Mouse (Mus musculus) gastrocnemius, adult 2 months (tissue): Measurements from ENCODE around the gene Itgad. TPM values are rescaled to one million over a fixed set of nuclear protein-coding genes. Genes with fewer than 3 reads are reported as not detected.
"Not testable (repeated sequence)": the region's sequence is repeated elsewhere in the genome, so short reads cannot be mapped to it uniquely, and the experiment has no call there.

Source experiments
- DNase-seq: peaks from one replicate; pipeline ENCODE4 v3.0.0; 2022
- H3K27ac ChIP-seq: fragments of 200-600 bp; 2 replicates; pipeline ENCODE4 v1.8.1; 2022; ENCODE audit warnings: mild to moderate bottlenecking
- H3K4me3 ChIP-seq: fragments of 200-600 bp; 2 replicates; pipeline ENCODE4 v1.8.1; 2022; ENCODE audit warnings: mild to moderate bottlenecking, moderate library complexity
- CTCF ChIP-seq: fragments of 200-600 bp; IDR thresholded peaks from 2 replicates; pipeline ENCODE4 v1.8.1; 2022; ENCODE audit warnings: antibody characterized with exemption, mild to moderate bottlenecking, moderate library complexity
- intact Hi-C: fragments of 180-260 bp; cut with DNase I; formaldehyde crosslinking; loops from one replicate; pipeline ENCODE4 v1.15.1; 2025
- total RNA-seq, 2 experiments: library from RNA; stranded (reverse); gene quantifications; 2 replicates each; pipeline ENCODE4 v1.2.3; 2021

The Itgad gene
- total RNA-seq, 2 experiments from 2014 or later = not detected

DNA sequence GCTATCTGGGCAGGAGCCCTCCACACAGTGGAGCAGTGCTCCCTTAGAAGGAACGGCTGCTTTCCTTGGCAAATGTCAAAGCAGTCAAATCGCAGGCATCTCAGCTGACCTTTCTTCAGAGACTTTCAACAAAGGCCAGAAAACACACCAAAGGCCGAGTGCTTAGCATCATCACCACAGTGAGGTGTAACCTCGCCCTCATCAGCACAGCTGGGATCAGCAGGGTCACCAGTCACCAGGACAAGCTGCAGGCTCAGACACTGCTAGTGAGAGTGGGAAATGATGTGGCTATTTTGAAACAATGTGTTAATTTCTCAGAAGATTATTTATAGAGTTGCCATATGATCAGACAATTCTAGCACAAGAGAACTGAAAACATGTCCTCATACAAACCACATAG is 17.2 kb upstream of the Itgad start:
- DNase-seq = no peak
- no peak for TF ChIP-seq CTCF
- no peak overlapping the region for H3K27ac ChIP-seq
- intact Hi-C loops = no loop called here
- no peak overlapping the region for H3K4me3 ChIP-seq

DNA sequence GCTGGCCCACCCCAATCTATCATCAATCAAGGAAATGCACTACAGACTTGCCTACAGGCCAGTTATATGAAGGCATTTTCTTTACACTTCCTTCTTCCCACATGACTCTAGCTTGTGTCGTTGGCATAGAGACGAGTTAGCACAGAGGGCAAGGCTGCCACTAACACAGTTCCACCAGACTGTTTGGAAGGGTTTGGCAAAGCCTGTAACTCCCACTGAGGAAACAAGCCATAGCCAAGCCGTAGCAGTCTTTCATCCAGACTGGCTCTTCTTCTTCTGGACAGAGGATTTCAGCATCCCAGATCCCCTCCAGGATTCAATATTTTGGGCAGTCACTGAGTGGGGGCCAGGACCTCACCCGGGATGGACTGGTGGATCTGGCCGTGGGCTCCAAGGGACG is 14.6 kb upstream of the Itgad start:
- no peak for TF ChIP-seq CTCF
- intact Hi-C loops = no loop called here
- H3K27ac ChIP-seq = no peak overlapping the region
- no peak for DNase-seq
- no peak overlapping the region for H3K4me3 ChIP-seq

DNA sequence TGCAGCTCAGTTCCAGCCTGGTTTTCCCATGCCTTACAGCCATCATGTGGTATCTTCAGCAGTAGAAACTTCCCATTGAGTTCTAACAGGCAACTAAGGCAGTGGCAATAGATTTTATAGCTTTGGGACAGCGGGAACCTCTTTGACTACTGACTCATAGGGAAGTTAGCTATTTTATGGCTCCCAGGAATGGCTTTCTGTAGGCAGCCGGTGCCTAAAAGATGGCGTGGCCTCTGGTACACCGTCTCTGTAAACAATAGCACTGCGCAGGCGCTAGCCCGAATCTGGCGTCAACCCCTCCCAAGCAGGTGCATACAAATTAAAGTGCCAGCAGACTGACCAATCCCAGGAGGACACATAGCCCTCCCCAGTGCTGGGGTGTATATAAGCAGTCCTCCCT is 3.2 kb upstream of the Itgad start:
- TF ChIP-seq CTCF = no peak
- no peak overlapping the region for H3K4me3 ChIP-seq
- no peak overlapping the region for H3K27ac ChIP-seq
- intact Hi-C loops = no loop called here
- no peak for DNase-seq

DNA sequence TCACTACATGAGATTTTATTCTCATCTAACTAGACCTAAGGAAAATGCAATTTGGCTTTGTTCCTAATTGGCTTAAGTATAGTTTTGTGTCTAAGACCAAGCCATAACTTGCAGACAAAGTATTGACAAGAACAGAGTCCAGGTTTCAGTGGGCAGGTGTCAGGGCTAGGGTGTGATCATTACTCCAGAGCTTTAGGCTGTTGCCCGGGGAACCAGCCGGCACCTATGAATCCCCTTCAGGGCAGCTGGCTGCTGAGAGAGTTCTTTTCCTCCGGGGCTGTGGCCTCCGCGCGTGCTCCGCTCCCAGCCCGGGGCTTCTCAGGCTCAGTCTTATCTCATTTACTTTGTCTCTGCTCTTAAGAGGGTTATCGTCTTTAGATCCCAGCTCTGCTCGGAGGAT is 748 bp downstream of the Itgad start:
- Histone ChIP-seq H3K4me3 (no peak overlapping the region), H3K27ac (no peak overlapping the region)
- no peak for DNase-seq
- TF ChIP-seq CTCF = no peak
- intact Hi-C loops = no loop called here

DNA sequence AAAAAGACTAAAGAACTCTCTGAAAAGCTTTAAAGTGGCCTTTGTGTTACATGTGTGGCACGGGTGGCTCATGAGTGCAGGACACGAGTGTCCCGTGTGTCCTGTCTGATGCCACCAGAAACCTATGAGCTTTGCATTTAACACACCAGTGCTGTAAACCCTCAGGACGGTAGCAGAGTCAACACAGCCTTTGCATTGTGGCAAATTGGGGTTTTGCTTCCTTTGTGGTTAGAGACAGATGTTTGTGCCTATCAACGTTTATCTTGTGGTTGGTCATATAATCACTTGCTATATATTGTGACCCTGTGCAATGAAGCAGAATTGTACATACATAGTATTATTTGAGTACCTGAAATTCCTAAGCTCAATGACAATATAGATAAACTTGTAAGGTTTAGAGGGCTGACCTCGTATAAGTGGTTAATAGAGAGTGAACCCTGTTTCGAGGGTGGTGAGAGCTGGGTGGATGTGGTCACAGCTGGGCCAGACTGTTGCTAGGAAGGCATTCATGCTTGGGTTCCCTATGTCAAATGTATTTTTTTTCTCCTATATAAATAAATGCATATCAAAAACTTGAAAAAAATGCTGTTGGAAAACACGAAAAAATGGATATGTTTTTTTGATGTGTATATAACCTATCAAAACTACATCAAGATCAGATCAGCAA is 4.6 kb downstream of the Itgad start:
- H3K27ac ChIP-seq, DNase-seq, intact Hi-C loops: not testable (repeated sequence)

DNA sequence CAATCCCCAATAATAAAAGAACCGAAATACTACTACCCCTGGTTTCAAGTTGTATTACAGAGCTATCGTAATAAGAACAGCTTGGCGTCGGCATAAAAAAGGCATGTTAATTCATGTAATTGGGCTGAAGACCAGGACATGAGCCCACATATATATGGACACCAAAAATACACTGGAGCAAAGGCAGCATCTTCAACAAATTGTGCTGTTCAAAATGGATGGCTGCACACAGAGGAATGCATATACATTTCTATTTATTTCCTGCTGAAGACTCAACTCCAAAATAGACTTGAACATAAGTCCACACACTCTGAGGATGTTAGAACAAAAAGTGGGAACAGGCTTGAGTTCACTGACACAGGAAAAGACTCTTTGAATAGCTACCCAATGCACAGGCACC is 9.8 kb downstream of the Itgad start:
- TF ChIP-seq CTCF = no peak
- Histone ChIP-seq H3K4me3 (no peak overlapping the region), H3K27ac (no peak overlapping the region)
- no peak for DNase-seq
- intact Hi-C loops = no loop called here

More for the DNA sequence above, 4.6 kb downstream of the Itgad start:
- not testable (repeated sequence) for H3K4me3 ChIP-seq

DNA sequence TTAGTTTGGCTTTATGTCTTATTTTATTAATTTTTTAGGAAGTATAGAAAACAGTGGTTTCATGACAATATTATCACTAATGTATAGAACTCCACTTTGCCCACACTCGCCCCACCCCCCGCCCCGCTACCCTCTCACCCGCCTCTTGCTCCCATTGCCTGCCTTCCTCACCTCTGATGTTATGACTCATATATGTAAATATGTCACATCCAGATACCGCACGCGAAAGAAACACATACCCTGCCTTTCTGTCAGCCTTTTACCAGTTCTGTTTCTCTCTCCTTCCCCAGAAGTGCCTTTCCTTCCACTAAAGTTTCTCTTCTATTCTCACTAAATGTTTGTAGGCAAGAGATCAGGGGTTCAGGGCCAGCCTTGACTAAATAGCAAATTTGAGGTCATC is 12.2 kb downstream of the Itgad start:
- TF ChIP-seq CTCF = no peak
- H3K4me3 ChIP-seq = no peak overlapping the region
- intact Hi-C loops = no loop called here

DNA sequence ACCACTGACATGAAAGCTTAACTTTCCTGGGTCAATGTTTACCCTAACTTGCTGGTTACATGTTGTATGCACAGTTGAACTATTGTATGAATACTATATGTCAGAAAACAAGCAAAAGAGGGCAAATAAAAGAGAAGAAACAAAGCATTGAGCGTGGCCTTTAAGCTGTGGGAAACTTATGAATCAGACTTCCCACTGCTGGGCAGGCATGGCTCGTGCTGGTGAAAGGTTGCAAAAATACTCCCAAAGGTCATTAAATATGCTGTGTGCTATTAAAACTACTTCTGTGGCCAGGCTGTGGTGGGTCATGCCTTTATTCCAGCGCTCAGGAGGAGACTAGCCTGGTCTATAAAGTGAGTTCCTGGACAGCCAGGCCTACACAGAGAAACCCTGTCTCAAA is 15.8 kb downstream of the Itgad start:
- Histone ChIP-seq H3K27ac (no peak overlapping the region), H3K4me3 (no peak overlapping the region)
- no peak for DNase-seq
- no peak for TF ChIP-seq CTCF
- intact Hi-C loops = no loop called here

More for the DNA sequence above, 12.2 kb downstream of the Itgad start:
- no peak for DNase-seq
- no peak overlapping the region for H3K27ac ChIP-seq

DNA sequence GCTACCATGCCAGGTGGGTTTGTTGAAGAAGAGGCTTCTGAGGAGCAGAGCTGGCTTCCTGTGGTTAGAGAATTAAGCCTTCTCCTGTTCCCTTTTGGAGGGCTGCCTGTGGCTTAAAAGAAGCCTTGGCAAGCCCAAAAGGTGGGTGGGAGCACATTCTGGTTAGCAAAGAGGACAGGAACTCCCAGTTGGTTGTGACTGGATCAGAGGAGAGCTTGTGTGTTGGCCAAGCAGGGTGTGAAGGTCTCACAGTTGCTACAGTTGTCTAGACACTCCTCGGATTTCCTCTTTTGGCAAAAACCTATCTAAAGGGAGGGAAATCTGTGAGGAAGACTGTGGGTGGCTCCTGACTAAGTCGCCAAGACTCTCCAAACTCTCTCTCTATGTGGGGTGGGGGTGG is 24.2 kb downstream of the Itgad start:
- no peak for TF ChIP-seq CTCF
- Histone ChIP-seq H3K4me3 (no peak overlapping the region), H3K27ac (no peak overlapping the region)
- no peak for DNase-seq
- intact Hi-C loops = no loop called here

DNA sequence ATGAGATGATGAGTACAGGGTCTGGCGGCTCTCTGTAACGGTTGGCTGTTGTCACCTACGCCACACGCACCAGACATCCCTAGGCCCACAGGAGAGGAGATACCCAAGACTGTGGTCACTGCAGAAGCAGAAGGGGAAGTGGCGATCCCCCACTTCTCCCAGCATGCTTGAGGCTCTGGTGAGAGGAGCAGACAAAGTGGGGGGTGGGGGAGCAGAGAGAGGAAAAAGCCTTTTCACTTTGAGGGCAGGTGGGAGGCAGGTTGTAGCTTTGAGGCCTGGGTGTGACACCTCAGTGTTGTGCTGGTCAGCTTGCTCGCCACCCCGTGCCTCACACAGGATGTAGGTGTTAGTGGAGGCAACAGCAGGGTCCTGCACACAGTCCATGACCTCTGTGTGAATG is 25.9 kb downstream of the Itgad start:
- TF ChIP-seq CTCF = no peak
- intact Hi-C loops = no loop called here
- Histone ChIP-seq H3K27ac (no peak overlapping the region), H3K4me3 (no peak overlapping the region)
- no peak for DNase-seq

DNA sequence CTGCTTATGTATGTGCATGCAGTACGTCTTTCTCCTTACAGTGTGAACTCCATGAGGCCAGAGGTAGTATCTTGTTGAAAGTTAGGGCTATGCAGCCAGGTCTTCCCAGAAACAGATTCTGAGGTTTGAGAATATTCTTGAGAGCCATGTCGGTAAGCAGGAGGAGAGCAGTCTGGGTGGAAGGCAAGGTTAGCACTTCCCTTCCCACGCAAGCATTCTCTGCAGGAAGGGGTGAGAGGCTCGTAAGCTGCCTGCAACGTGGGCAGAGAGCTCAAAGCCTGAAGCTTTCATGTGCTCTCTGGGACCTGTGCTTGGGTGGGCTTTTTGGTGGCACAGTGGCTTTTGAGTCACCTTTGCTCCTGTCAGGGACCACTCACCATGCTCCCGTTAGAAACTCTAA is 26.4 kb downstream of the Itgad start:
- DNase-seq = no peak
- Histone ChIP-seq H3K4me3 (no peak overlapping the region), H3K27ac (no peak overlapping the region)
- no peak for TF ChIP-seq CTCF
- intact Hi-C loops = no loop called here

DNA sequence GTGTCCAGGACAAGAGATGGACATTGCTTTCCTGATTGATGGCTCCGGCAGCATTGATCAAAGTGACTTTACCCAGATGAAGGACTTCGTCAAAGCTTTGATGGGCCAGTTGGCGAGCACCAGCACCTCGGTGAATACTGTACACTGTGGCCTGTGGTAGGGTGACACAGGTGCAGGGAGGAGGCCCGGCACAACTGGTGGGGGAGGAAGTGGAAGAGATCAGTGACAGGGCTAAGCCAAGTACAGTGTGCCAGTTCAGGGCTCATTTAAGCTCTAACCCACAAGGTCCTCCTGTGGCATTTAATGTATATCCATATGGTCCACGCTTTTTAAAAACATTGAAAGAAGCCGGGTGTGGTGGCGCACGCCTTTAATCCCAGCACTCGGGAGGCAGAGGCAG is 27.5 kb downstream of the Itgad start:
- intact Hi-C loops = no loop called here
- Histone ChIP-seq H3K27ac (no peak overlapping the region), H3K4me3 (no peak overlapping the region)
- no peak for DNase-seq
- no peak for TF ChIP-seq CTCF

DNA sequence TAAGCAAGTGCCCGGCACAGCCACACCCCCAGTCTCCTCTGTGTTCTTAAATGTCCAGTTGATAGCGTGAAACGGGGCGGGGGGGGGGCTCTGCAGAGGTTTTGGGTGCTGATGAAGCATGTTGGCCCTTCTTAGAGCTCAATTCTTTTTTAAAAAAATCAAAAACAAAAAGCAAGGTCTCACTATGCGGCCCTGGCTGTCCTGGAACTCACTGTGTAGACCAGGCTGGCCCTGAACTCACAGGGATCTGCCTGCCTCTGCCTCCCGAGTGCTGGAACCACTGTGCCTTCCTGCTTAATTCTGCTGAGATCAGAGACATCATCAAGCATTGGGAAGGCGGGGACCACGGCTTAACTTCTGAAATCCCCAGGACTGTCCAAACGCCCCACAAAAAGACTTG is 47.4 kb downstream of the Itgad start:
- DNase-seq = no peak
- H3K27ac ChIP-seq = no peak overlapping the region
- intact Hi-C loops = loop anchor here (5.0 to 10.0 kb wide), 3 partner anchors 179 to 427 kb away; partner anchors contain the start of genes Prss8 and Setd1a
- H3K4me3 ChIP-seq = no peak overlapping the region
- no peak for TF ChIP-seq CTCF

DNA sequence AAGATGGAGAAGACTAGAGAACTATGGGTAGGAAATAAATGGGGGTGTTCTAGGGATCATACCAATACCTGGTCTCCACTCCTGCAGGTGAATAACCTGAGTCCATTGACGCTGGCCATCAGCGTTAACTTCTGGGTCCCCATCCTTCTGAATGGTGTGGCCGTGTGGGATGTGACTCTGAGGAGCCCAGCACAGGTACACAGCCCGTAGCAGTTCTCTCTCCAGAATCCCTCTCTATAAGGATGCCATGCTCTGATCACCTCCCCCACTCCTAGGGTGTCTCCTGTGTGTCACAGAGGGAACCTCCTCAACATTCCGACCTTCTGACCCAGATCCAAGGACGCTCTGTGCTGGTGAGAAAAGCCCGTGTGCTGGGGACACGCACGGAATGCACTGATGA is 48.9 kb downstream of the Itgad start:
- intact Hi-C loops = loop anchor here (5.0 to 10.0 kb wide), 3 partner anchors 181 to 428 kb away; partner anchors contain the start of genes Prss8 and Setd1a
- Histone ChIP-seq H3K4me3 (no peak overlapping the region), H3K27ac (no peak overlapping the region)
- DNase-seq = no peak
- no peak for TF ChIP-seq CTCF
